Mouse (Mus musculus): Measurements from ENCODE around the gene Krtap28-10. TPM values are rescaled to one million over a fixed set of nuclear protein-coding genes. Genes with fewer than 3 reads are reported as not detected.
"Not testable (repeated sequence)": the region's sequence is repeated elsewhere in the genome, so short reads cannot be mapped to it uniquely, and the experiment has no call there.

Gene Krtap28-10
- polyA plus RNA-seq, 1 experiment: not detected

DNA sequence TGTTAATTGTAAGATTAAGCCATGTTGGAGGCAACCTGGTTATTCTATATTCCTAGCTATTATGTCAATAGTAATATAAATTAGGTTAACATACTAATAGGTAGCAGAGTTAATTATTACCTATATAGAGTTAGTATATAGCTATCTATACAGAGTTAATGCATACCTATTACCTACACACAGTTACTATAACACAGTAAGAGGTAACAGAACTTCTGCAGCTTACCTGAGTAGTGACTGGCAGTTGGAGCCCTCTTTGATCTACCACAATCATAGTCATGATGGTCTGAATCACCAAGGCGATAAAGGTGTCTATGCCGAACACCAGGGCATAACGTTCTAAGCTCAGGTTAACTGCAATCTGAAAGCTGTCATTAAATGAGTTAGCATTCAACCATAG lies 27.8 kb downstream of the Krtap28-10 start:
- DNase-seq (ENCODE audit: low spot score): no peak

GRCm38 (mm10) chr1:83007471-83007870 lies 34.8 kb downstream of the Krtap28-10 start:
- no peak for DNase-seq (ENCODE audit: low spot score)

DNA sequence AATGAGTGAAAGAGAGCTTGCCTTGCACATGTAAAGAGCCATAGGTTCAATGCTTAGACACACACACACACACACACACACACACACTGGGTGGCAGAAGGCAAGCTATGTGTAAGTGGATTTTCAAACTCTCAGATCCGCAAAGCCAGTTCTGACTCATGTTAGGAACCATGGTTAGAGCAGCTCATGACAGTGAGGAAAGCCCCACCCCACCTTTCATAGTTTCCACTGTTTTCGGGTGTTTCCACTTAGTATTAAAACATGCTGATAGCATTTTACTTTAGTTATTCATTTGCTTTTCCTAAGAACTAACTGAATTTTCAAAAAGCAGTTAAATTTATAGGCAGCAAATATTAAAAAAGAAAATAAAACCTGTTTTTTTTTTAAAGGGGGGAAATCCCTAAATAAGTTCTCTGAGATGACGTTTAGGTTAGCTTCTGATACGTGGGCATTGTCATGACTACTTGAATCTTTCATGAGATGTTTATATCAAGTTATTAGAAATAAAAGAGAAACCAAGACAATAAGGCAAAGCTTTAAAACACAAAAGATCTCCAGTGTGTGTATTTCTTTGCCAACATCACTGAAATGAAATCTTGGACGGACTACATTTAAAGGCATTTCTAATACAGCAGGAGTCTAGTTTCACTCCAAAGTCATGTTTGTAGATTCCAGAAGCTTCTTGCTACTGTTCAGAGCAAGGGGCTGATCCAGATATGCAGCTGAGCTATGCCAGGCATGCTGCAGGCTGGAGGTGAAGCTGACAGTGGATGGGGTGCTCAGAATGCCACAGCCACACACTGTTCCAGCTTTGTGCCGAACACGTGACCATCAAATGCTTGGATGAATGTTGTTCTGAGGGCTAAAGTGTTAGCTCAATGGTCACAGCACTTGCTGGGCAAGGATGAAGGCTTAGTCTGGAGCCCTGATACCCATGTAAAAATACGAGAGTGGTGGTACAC lies 35.8 kb downstream of the Krtap28-10 start:
- no peak for DNase-seq (ENCODE audit: low spot score)

GRCm38 (mm10) chr1:83000306-83000705 lies 42.0 kb downstream of the Krtap28-10 start, which contains the start of gene Gm47959:
TSS of gene Gm47959 (plus strand) at chr1:83000548.
- DNase-seq (ENCODE audit: low spot score): not testable (repeated sequence)

GRCm38 (mm10) chr1:82993947-82994346 lies 48.3 kb downstream of the Krtap28-10 start:
- no peak for DNase-seq (ENCODE audit: low spot score)

- no peak for DNase-seq (ENCODE audit: low spot score)
Measured at GRCm38 (mm10) chr1:82992093-82992492, 50.2 kb downstream of the Krtap28-10 start.

- DNase-seq (ENCODE audit: low spot score): no peak
Measured at GRCm38 (mm10) chr1:82991596-82991995, 50.7 kb downstream of the Krtap28-10 start.

Other genes starting within 250 kb of the Krtap28-10 start
- gene Agfg1, start 203.0 kb downstream of the Krtap28-10 start, polyA plus RNA-seq (2012; rRNA removed): 30.5 TPM in 2 replicates
- 1.1 and 1.7 TPM in 2 replicates for gene A030005L19Rik, start 129.2 kb downstream of the Krtap28-10 start, polyA plus RNA-seq (2012; rRNA removed)
- gene A030014E15Rik, start 117.6 kb downstream of the Krtap28-10 start, polyA plus RNA-seq (2012; rRNA removed): not detected in 2 replicates
- not detected in 2 replicates for gene Gm6217, start 111.1 kb downstream of the Krtap28-10 start, polyA plus RNA-seq (2012; rRNA removed)
- not detected in 2 replicates for gene A030003K21Rik, start 99.1 kb downstream of the Krtap28-10 start, polyA plus RNA-seq (2012; rRNA removed)
- gene Gm7544, start 86.5 kb downstream of the Krtap28-10 start, polyA plus RNA-seq (2012; rRNA removed): not detected in 2 replicates
- gene Gm47955, start 82.2 kb downstream of the Krtap28-10 start, polyA plus RNA-seq (2012; rRNA removed): not detected in 2 replicates
- not detected in 2 replicates for gene Gm47959, start 41.9 kb downstream of the Krtap28-10 start, polyA plus RNA-seq (2012; rRNA removed)
- 2.3 and 3.2 TPM in 2 replicates for gene Slc19a3, start 4.0 kb downstream of the Krtap28-10 start, polyA plus RNA-seq (2012; rRNA removed)
- gene Gm47969, start 2.5 kb upstream of the Krtap28-10 start, polyA plus RNA-seq (2012; rRNA removed): not detected in 2 replicates
- not detected in 2 replicates for gene A030005K14Rik, start 16.9 kb upstream of the Krtap28-10 start, polyA plus RNA-seq (2012; rRNA removed)
- gene Krtap28-13, start 18.4 kb upstream of the Krtap28-10 start, polyA plus RNA-seq (2012; rRNA removed): not detected in 2 replicates
- not detected in 2 replicates for gene Ccl20, start 74.3 kb upstream of the Krtap28-10 start, polyA plus RNA-seq (2012; rRNA removed)
- 2.5 and 4.4 TPM in 2 replicates for gene Daw1, start 117.3 kb upstream of the Krtap28-10 start, polyA plus RNA-seq (2012; rRNA removed)

All from urinary bladder, adult 2 months (tissue).